Mouse (Mus musculus) left cerebral cortex, postnatal 14 days (tissue): ENCODE measurements around the gene Gstp1. TPM values are rescaled to one million over a fixed set of nuclear protein-coding genes. Genes with fewer than 3 reads are reported as not detected.
"Not testable (repeated sequence)": the region's sequence is repeated elsewhere in the genome, so short reads cannot be mapped to it uniquely, and the experiment has no call there.

ENCODE experiments used
- DNase-seq, 2 experiments: peaks; one replicate each; pipeline ENCODE4 v3.0.0; 2021 to 2022; ENCODE audit warnings: low spot score in 2 of 2, mixed read lengths in 1 of 2
- intact Hi-C: fragments of 180-260 bp; cut with DNase I; formaldehyde crosslinking; loops from one replicate; pipeline ENCODE4 v1.15.1; 2025
- total RNA-seq, 2 experiments: library from RNA; stranded (reverse); gene quantifications; 2 replicates each; pipeline ENCODE4 v1.2.3; 2021

Gstp1 gene
- total RNA-seq, 2 experiments from 2014 or later: 213 to 245 TPM

- intact Hi-C loops, DNase-seq: not testable (repeated sequence)
Observed at GRCm38 (mm10) chr19:4064501-4064900, 26.7 kb upstream of the Gstp1 start.

- DNase-seq, intact Hi-C loops: not testable (repeated sequence)
Observed at GRCm38 (mm10) chr19:4063357-4063756, 25.6 kb upstream of the Gstp1 start.

DNA sequence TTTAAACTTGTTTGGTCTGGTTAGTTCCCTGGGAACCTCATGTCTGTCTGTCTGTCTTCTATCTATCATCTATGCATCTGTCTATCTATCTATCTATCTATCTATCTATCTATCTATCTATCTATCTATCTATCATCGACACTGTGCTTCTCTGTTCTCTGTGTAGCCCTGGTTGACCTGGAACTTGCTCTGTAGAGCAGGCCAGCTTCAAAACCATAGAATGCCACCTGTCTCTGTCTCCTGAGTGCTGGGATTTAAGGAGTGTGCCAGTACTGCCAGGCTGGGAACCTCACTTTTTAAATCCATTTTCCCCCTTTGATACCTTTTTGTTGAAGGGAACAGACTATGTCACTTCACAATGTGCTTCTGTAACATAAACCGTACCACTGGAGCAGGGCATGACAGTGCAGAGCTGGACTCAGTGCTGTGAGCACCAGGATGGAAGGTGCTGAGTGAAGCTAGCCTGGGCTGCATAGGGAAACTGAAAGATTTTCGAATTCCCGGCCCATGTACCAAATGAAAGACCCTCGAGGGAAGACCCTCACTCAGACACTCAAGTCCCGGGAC is 23.2 kb upstream of the Gstp1 start:
- intact Hi-C loops: no loop called here
- DNase-seq: no peak

GRCm38 (mm10) chr19:4060044-4060898 is 22.5 kb upstream of the Gstp1 start:
- intact Hi-C loops, DNase-seq: not testable (repeated sequence)

GRCm38 (mm10) chr19:4059069-4059740 is 21.4 kb upstream of the Gstp1 start, which contains the start of gene Gstp3:
TSS of gene Gstp3 (minus strand) at chr19:4059569.
- intact Hi-C loops: no loop called here
- no peak for DNase-seq

DNA sequence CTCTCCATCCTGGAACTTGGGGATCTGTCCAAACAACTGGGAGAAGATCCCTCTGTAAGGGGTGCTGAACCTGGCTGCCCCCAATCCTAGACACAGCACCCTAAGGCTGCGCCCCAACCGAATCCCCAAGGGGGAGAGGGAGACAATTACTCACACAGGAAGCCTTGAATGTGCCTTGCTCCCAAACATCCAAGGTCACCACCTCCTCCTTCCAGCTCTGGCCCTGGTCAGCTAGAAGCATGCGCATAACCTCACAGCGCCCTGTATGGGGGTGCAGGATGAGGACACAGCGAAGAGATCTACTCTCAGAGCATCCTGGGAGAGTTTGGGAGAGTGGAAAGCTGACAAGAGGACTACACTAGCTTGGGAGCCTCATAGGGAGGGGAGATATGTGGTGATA is 20.8 kb upstream of the Gstp1 start:
- intact Hi-C loops: no loop called here

GRCm38 (mm10) chr19:4057962-4058361 is 20.2 kb upstream of the Gstp1 start:
- intact Hi-C loops: no loop called here

More for the DNA sequence above, 20.8 kb upstream of the Gstp1 start:
- DNase-seq: no peak

GRCm38 (mm10) chr19:4057389-4057788 is 19.6 kb upstream of the Gstp1 start:
- intact Hi-C loops: no loop called here
- DNase-seq: no peak

More at GRCm38 (mm10) chr19:4057962-4058361, 20.2 kb upstream of the Gstp1 start:
- no peak for DNase-seq

DNA sequence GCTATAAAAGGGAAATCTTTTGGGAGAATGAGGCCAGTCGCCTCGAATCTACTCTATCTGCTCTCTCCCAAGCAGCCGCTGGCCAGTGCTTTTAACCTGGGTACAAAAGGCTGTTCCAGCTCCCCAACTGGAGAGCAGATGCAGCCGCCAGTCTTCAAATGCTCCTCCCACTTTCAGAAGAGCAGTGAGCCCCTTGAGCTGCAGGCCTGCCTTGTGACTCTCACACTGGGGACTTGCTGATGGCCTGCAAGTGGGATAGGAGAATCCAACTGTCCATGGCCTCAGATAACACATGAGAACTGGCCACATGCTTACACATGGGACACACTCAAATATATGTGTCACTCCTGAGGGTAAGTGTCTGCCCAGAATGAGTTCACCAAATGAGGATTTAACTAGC is 18.9 kb upstream of the Gstp1 start:
- intact Hi-C loops: no loop called here
- no peak for DNase-seq

DNA sequence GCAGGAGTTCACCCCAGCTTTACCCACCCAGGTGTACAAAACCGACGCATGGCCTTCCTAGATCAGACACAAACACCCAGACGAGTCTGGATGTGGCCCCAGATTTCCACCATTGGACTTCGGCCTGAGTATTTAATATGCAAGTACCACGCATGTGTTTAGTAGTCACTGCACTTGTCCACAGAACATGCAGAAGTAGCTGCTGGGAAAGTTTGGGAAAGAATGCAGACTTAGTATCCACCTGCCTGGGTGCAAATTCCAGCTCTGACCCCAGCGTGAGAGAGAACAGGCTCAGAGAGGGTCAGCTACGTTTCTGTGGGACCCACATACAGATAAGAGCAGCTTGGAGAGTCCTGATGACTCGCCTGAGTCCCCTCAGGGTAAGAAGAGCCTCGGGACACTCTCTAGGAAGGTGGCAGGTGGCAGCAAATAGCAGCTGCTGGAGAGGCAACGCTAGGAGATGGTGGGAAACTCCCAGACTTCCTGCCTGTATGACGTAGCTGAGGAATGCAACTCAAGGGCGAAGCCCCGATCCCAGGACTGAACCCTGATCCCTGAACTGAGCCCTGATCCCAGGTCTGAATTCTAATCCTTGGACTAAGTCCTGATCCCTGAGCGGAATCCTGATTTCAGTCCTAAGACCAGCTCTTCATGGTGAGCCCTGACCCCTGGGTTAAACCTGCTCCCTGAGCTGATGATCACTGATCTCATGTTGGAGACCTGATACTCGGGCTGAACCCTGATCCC is 18.3 kb upstream of the Gstp1 start:
- no peak for DNase-seq
- intact Hi-C loops: no loop called here

DNA sequence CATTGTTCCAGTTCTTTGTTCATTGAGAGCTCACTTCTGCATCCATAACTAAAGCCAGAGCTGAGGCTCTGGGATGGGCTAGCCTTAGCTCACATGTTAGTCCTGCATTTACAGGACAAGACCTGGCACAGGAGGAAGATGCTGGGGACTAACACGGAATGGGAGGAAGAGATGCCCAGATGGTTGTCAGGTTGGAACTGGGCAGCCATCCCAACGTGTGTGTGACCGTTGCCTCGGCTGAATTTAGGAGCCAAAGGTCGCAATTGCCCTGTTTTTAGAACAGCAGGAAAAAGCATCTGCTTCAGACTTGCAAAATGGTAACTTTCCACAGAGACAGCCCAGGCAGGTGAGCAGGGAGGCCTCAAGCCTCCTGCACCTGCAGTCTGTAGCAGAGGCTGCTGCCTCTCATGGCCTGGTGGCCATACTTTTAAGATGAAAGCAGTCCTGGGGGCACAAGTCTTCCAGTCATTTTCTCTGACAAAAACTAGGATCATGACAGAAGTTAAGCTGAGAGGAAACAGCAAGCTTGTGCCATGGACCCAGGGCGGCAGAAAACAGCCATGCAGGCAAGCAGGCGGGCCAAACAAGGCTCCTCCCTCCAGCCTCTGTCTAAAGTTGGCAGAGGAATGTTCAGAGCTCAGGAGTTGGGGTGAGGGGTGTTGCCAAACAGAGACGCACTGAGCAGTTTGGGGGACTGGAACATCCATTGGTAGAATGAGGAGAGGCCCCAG is 17.6 kb upstream of the Gstp1 start:
- intact Hi-C loops: no loop called here
- DNase-seq: no peak

GRCm38 (mm10) chr19:4054613-4055012 is 16.8 kb upstream of the Gstp1 start:
- DNase-seq: no peak
- intact Hi-C loops: loop anchor here (5.0 kb wide), 1 partner anchor 33 kb away; no protein-coding TSS in a partner anchor

GRCm38 (mm10) chr19:4052516-4053030 is 14.8 kb upstream of the Gstp1 start:
- intact Hi-C loops: loop anchor here (5.0 kb wide), 1 partner anchor 35 kb away; no protein-coding TSS in a partner anchor

GRCm38 (mm10) chr19:4051741-4052515 is 14.1 kb upstream of the Gstp1 start:
- intact Hi-C loops: loop anchor here (5.0 kb wide), 1 partner anchor 35 kb away; no protein-coding TSS in a partner anchor

More at GRCm38 (mm10) chr19:4052516-4053030, 14.8 kb upstream of the Gstp1 start:
- DNase-seq: no peak

GRCm38 (mm10) chr19:4051016-4051415 is 13.2 kb upstream of the Gstp1 start:
- DNase-seq: no peak
- intact Hi-C loops: loop anchor here (5.0 kb wide), 1 partner anchor 36 kb away; no protein-coding TSS in a partner anchor

More at GRCm38 (mm10) chr19:4051741-4052515, 14.1 kb upstream of the Gstp1 start:
- DNase-seq: peak in 1 of 2 experiments; percentile 59

DNA sequence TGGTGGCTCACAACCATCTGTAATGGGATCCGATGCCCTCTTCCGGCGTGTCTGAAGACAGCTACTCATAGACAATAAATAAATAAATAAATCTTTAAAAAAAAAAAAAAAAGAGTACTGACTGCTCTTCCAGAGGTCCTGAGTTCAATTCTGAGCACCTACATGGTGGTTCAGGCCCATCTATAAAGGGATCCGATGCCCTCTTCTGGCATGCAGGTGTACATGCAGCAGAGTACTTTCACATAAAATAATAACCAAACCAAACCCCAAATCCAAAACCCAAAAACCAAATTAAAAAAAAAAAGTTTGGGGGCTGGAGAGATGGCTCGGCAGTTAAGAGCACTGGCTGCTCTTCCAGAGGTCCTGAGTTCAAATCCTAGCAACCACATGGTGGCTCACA is 11.3 kb upstream of the Gstp1 start:
- not testable (repeated sequence) for DNase-seq
- intact Hi-C loops: loop anchor here (5.0 kb wide), 1 partner anchor 48 kb away; the partner anchor contains the start of genes Cdk2ap2 and Pitpnm1

DNA sequence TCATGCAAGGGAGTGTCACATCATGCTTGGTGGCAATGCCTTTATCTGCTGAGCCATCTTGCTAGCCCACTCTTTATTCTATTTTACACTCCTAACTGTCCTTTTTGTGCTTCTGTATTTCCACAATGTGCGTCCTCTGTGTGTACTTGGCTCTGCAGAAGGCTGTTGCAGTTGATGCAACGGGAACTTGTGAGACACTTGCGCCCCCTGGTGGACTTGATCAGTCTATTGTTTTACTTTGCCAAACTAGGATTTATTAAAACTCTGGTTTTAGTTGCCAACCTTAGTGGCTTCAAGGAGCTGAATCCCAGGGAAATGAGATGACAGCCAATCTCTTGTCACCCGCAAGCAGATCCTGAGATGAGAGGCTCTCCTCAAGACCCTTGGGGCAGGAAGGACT is 10.1 kb upstream of the Gstp1 start:
- intact Hi-C loops: loop anchor here (1.0 to 5.0 kb wide), 2 partner anchors 29 to 49 kb away; partner anchors contain the start of genes Cdk2ap2 and Pitpnm1
- peak; percentile 73 to 80 for DNase-seq
